Mouse (Mus musculus) monocyte, adult 59 days (primary cell): ENCODE measurements around the gene Gm13694. TPM values are rescaled to one million over a fixed set of nuclear protein-coding genes. Genes with fewer than 3 reads are reported as not detected.

Experiments used
- total RNA-seq, 2 experiments: library from RNA; stranded (reverse); gene quantifications; one replicate each; pipeline ENCODE4 v1.2.4; 2023

Gene Gm13694
- total RNA-seq: 1 to 10 TPM; 1.6 TPM

GRCm38 (mm10) chr2:83978633-83979032, at the start of gene Gm13694:
TSS of gene Gm13694 (plus strand) at chr2:83978933.

DNA sequence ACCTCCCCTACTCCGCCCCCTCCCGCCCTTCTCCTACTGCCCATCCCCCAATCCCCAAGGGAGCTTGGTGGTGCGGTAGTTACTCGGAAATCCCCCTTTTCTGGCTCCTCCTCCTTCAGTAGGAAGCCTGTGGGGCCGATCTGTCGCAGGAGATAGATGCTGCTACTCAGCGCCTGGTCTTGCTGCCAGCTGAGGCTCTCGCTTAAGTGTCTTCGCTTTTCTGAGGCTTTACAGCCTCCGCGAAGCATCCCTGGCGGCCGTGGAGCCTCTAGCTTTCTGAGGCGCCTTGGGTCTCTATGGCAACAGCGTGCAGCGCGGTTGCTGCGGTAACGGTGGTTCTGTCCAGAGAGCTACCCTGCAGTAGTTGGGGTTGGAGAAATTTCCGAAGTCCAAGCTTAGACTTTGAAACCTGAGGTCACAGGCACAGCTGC, 37.8 kb upstream of the Gm13694 start, which contains the start of gene Zswim2:
Gene Zswim2, minus strand, starts transcription at position 298 of the 431 bp plus-strand sequence.

GRCm38 (mm10) chr2:83955393-83955792, 23.3 kb upstream of the Gm13694 start, which contains the start of gene Gm13698:
TSS of gene Gm13698 (plus strand) at chr2:83955693.

DNA sequence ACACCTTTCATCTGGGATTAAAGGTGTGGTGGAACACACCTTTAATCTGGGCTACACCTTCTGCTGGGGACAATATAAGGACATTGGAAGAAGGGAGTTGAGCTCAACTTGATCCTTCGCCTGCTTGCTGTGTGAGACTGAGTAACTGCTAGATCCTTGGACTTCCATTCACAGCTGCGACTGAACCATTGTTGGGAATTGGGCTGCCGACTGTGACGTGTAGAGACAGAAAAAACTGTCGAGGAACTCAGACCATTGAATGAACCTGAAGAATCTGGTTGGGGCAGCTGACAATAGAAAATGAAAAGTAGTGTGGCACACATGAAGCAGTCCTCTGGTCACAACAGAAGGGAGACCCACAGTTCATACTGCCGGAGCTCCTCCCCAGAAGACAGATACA, 17.5 kb upstream of the Gm13694 start, which contains the start of gene Gm13693:
Gene Gm13693, plus strand, starts transcription at position 301 of the 400 bp plus-strand sequence.

DNA sequence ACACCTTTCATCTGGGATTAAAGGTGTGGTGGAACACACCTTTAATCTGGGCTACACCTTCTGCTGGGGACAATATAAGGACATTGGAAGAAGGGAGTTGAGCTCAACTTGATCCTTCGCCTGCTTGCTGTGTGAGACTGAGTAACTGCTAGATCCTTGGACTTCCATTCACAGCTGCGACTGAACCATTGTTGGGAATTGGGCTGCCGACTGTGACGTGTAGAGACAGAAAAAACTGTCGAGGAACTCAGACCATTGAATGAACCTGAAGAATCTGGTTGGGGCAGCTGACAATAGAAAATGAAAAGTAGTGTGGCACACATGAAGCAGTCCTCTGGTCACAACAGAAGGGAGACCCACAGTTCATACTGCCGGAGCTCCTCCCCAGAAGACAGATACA, 11.7 kb upstream of the Gm13694 start, which contains the start of gene Gm13695:
Gene Gm13695, plus strand, starts transcription at position 301 of the 400 bp plus-strand sequence.

GRCm38 (mm10) chr2:83972823-83973222, 5.9 kb upstream of the Gm13694 start, which contains the start of gene Gm13696:
TSS of gene Gm13696 (plus strand) at chr2:83973123.

GRCm38 (mm10) chr2:83984443-83984842, 5.7 kb downstream of the Gm13694 start, which contains the start of gene Gm13697:
TSS of gene Gm13697 (plus strand) at chr2:83984743.

GRCm38 (mm10) chr2:83990253-83990652, 11.5 kb downstream of the Gm13694 start, which contains the start of gene Gm13691:
TSS of gene Gm13691 (plus strand) at chr2:83990553.

Other genes starting within 250 kb of the Gm13694 start
- gene Fam171b, start 166.3 kb upstream of the Gm13694 start, total RNA-seq: under 1 TPM; 0.10 to 0.12 TPM
- gene Zswim2, start 37.7 kb upstream of the Gm13694 start, total RNA-seq: not detected
- gene Gm13698, start 23.2 kb upstream of the Gm13694 start, total RNA-seq: 1 to 10 TPM; 1.6 TPM
- 1 to 10 TPM; 1.6 TPM for gene Gm13693, start 17.4 kb upstream of the Gm13694 start, total RNA-seq
- gene Gm13695, start 11.6 kb upstream of the Gm13694 start, total RNA-seq: 1 to 10 TPM in 1 of 2 experiments, not detected in 1; 1.6 TPM
- gene Gm13696, start 5.8 kb upstream of the Gm13694 start, total RNA-seq: 1 to 10 TPM; 1.6 TPM
- 1 to 10 TPM; 1.6 TPM for gene Gm13697, start 5.8 kb downstream of the Gm13694 start, total RNA-seq
- gene Gm13691, start 11.6 kb downstream of the Gm13694 start, total RNA-seq: 1 to 10 TPM; 1.6 TPM